Mouse (Mus musculus): ENCODE measurements at regions not wholly inside any gene's neighbourhood (a gene's known extent, or its start where the extent isn't known, plus 50 kb on each side); places are given as distances from the start of the nearest gene placed in this dataset.

GRCm38 (mm10) chr13:33558927-33559326 is 74.3 kb downstream of the Serpinb9g start:
- Histone ChIP-seq H3K9ac (no peak overlapping the region), H3K4me2 (no peak overlapping the region), H3K4me3 (no peak overlapping the region), H3K4me1 (replicated peaks) (no peaks in the 10 kb centered on the region), H3K27me3 (no peaks in the 10 kb centered on the region), H3K27ac (replicated peaks) (no peak overlapping the region), H3K9me3 (peaks cover 54% of the 10 kb centered on the region), H3K36me3 (no peaks in the 10 kb centered on the region)
- no peak for ATAC-seq (ENCODE audit: low read depth)
- 97% methylated on average over 2 of the region's 2 CpGs for WGBS

- Histone ChIP-seq H3K9ac (no peak overlapping the region), H3K9me3 (peaks cover 51% of the 10 kb centered on the region), H3K27me3 (no peaks in the 10 kb centered on the region), H3K4me1 (replicated peaks) (no peaks in the 10 kb centered on the region), H3K36me3 (no peaks in the 10 kb centered on the region), H3K4me3 (no peak overlapping the region), H3K4me2 (no peak overlapping the region), H3K27ac (replicated peaks) (no peak overlapping the region)
- ATAC-seq (ENCODE audit: low read depth), result no peak
Observed at GRCm38 (mm10) chr13:33559719-33560118, 75.1 kb downstream of the Serpinb9g start.

DNA sequence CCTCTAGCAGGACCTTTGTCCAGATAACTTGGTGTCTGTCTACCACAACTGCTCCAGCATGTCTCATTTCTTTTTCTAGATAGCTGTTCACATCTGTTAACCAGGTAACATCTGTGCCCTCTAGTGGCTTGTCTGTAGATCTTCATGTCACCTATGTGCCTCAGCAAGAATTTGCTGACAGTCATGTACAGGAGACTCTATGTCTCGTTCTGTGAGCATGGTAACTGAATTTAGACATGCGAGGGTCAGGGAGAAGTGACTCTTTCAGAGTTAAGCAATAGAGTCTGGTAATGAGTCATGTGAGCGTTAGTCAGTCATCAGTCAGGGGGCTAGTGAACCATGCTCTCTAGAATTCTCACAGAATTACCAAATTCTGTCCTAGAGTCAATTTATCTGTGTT is 77.0 kb downstream of the Serpinb9g start:
- H3K4me1 ChIP-seq (replicated peaks), result no peaks in the 10 kb centered on the region
- no peak overlapping the region for H3K27ac ChIP-seq (replicated peaks)
- no peaks in the 10 kb centered on the region for H3K27me3 ChIP-seq
- no peak for ATAC-seq (ENCODE audit: low read depth)
- H3K36me3 ChIP-seq, result no peaks in the 10 kb centered on the region
- H3K9ac ChIP-seq, result no peak overlapping the region
- peaks cover 65% of the 10 kb centered on the region for H3K9me3 ChIP-seq
- H3K4me3 ChIP-seq, result no peak overlapping the region
- H3K4me2 ChIP-seq, result no peak overlapping the region
- 80% methylated on average over 3 of the region's 3 CpGs for WGBS

DNA sequence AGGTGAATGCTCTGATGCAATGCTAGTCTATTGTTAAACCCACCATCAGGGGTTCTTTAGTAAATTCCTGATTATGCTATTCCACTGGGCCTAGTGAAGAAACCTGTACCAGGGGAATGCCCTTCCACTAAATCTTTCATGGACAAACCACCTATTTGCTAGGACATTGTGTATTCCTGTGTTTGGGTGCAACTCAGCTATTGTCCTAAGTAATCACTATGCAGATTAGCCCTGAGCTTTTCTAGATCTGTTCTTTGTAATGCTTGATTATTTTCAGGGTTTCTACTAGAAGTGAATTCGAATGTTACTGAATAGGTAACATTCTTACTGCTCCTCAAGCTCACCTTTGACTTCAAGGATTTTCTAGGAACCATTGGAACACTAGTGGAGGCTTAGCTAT is 78.3 kb downstream of the Serpinb9g start:
- H3K4me3 ChIP-seq, result no peak overlapping the region
- no peaks in the 10 kb centered on the region for H3K36me3 ChIP-seq
- no peaks in the 10 kb centered on the region for H3K4me1 ChIP-seq (replicated peaks)
- no peak overlapping the region for H3K27ac ChIP-seq (replicated peaks)
- ATAC-seq (ENCODE audit: low read depth), result no peak
- no peak overlapping the region for H3K9ac ChIP-seq
- no peaks in the 10 kb centered on the region for H3K27me3 ChIP-seq
- no peak overlapping the region for H3K4me2 ChIP-seq
- H3K9me3 ChIP-seq, result peaks cover 72% of the 10 kb centered on the region
- WGBS, result 31% methylated on average over 1 of the region's 1 CpGs

GRCm38 (mm10) chr13:33563366-33563765 is 78.8 kb downstream of the Serpinb9g start:
- Histone ChIP-seq H3K9me3 (peaks cover 73% of the 10 kb centered on the region), H3K36me3 (no peaks in the 10 kb centered on the region), H3K4me1 (replicated peaks) (no peaks in the 10 kb centered on the region), H3K27me3 (no peaks in the 10 kb centered on the region), H3K27ac (replicated peaks) (no peak overlapping the region), H3K9ac (no peak overlapping the region), H3K4me3 (no peak overlapping the region), H3K4me2 (no peak overlapping the region)
- 39% methylated on average over 1 of the region's 1 CpGs for WGBS
- no peak for ATAC-seq (ENCODE audit: low read depth)

GRCm38 (mm10) chr13:33567915-33568314 is 83.3 kb downstream of the Serpinb9g start:
- no peak overlapping the region for H3K4me3 ChIP-seq
- H3K27me3 ChIP-seq, result no peaks in the 10 kb centered on the region
- H3K36me3 ChIP-seq, result no peaks in the 10 kb centered on the region
- peaks cover 69% of the 10 kb centered on the region for H3K9me3 ChIP-seq
- WGBS, result 87% methylated on average over 4 of the region's 4 CpGs
- H3K4me2 ChIP-seq, result no peak overlapping the region
- H3K27ac ChIP-seq (replicated peaks), result no peak overlapping the region
- H3K4me1 ChIP-seq (replicated peaks), result no peaks in the 10 kb centered on the region
- no peak for ATAC-seq (ENCODE audit: low read depth)
- H3K9ac ChIP-seq, result no peak overlapping the region

GRCm38 (mm10) chr13:33569318-33569717 is 84.7 kb downstream of the Serpinb9g start:
- H3K9ac ChIP-seq, result no peak overlapping the region
- H3K27ac ChIP-seq (replicated peaks), result no peak overlapping the region
- H3K27me3 ChIP-seq, result no peaks in the 10 kb centered on the region
- H3K36me3 ChIP-seq, result no peaks in the 10 kb centered on the region
- ATAC-seq (ENCODE audit: low read depth), result no peak
- peaks cover 61% of the 10 kb centered on the region for H3K9me3 ChIP-seq
- no peaks in the 10 kb centered on the region for H3K4me1 ChIP-seq (replicated peaks)
- no peak overlapping the region for H3K4me2 ChIP-seq
- H3K4me3 ChIP-seq, result no peak overlapping the region
- WGBS, result 92% methylated on average over 1 of the region's 1 CpGs

- WGBS, result 76% methylated on average over 2 of the region's 2 CpGs
- no peak for ATAC-seq (ENCODE audit: low read depth)
Observed at GRCm38 (mm10) chr13:33570836-33571235, 86.2 kb downstream of the Serpinb9g start.

DNA sequence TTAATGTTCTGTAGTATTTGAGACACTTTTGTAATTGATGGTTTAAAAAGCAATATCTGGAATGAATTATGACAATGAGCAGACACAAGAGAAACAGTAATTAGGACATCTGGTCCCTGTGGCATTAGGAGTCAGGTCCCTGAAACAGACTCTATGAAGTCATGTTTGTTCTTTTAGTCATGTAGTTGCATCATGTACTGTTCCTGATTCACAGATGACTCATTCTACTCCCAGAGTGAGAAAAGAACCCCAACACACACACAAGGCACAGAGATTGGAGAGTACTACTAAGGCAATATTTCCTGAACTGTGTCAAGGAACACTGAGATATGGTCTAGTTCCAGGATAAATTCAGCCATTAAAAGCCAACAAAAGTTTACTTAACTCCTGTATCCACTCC is 75.1 kb upstream of the Serpinb6d start:
- Histone ChIP-seq H3K27ac (replicated peaks) (no peak overlapping the region), H3K9me3 (peaks cover 30% of the 10 kb centered on the region), H3K27me3 (no peaks in the 10 kb centered on the region), H3K4me3 (no peak overlapping the region), H3K4me1 (replicated peaks) (no peaks in the 10 kb centered on the region), H3K9ac (no peak overlapping the region), H3K36me3 (no peaks in the 10 kb centered on the region), H3K4me2 (no peak overlapping the region)
- no peak for ATAC-seq (ENCODE audit: low read depth)

More at GRCm38 (mm10) chr13:33570836-33571235, 86.2 kb downstream of the Serpinb9g start:
- Histone ChIP-seq H3K9me3 (peaks cover 53% of the 10 kb centered on the region), H3K4me1 (replicated peaks) (no peaks in the 10 kb centered on the region), H3K27ac (replicated peaks) (no peak overlapping the region), H3K9ac (no peak overlapping the region), H3K4me2 (no peak overlapping the region), H3K36me3 (no peaks in the 10 kb centered on the region), H3K4me3 (no peak overlapping the region), H3K27me3 (no peaks in the 10 kb centered on the region)

Data from neural tube, embryonic 13.5 days (tissue).